In the genomic region with DNA sequence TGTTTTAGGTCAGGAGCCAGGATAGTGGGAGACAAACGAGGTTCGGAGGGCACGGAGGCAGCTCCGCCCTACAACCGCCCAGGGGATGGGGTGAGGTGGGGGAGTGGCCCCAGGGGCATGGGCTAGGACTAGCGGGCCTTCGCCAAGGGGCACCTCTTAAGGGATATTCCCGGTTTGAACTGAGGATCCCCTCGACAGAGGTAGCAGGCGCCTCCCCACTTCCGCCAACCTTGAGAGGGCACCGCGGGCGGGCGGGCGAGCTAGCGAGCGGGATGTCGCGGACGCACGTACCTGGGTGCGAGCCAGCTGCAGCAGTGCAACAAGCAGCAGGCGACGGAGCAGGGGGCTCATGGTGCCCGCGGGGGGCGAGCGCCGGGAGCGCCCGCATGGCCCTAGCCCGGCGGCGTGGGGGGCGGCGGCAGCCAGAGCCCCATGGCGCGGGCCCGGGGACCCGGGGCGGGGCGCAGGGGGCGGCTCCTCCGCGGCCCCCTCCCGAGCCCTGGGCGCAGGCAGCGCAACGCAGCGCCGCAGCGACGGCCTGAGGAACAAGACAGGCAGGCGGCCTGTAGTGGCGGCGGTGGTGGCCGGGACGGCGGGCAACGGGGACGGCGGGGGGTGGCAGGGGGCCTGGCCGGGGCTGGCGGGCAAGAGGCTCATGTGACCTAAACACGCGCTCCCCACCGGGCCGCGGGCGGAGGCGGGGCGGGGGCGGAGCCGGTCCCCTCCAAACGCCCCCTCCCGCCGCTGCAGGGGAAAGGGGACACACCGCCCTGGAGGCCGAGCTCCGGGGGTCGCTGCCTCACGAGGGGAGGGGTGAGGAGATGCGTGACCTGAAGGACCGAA, we compare ENCODE assay signal across 8 mouse cellular contexts. TPM values are rescaled to one million over a fixed set of nuclear protein-coding genes. Genes with fewer than 3 reads are reported as not detected.
DNase-seq lines count a peak whose midpoint lies in the region; ATAC-seq and TF ChIP-seq lines count a peak whose summit lies in the region.

Gene Vegfb, minus strand, starts transcription at position 591 of the 843 bp plus-strand sequence.

- peaks cover 2% of the 10 kb centered on the region; the same call in 1 of the 2 replicates for H3K36me3 ChIP-seq in intestine, embryonic 16.5 days (ENCODE audit: control insufficient read depth, insufficient read depth, low read length)
- H3K36me3 ChIP-seq in limb, embryonic 15.5 days: peaks cover 30% of the 10 kb centered on the region
- H3K36me3 ChIP-seq in midbrain, embryonic 14.5 days (ENCODE audit: control insufficient read depth, insufficient read depth, low read length): peaks cover 13% of the 10 kb centered on the region
- H3K36me3 ChIP-seq in stomach, postnatal 0 days (ENCODE audit: control insufficient read depth, insufficient read depth, low read length): no peaks in the 10 kb centered on the region

- H3K4me1 ChIP-seq in intestine, embryonic 16.5 days (ENCODE audit: control insufficient read depth, insufficient read depth, low read length): peaks cover 20% of the 10 kb centered on the region
- H3K4me1 ChIP-seq in limb, embryonic 15.5 days: peaks cover 30% of the 10 kb centered on the region
- H3K4me1 ChIP-seq in midbrain, embryonic 14.5 days (ENCODE audit: control insufficient read depth, insufficient read depth, low read length): peaks cover 20% of the 10 kb centered on the region
- H3K4me1 ChIP-seq in stomach, postnatal 0 days (replicated peaks; ENCODE audit: control insufficient read depth, insufficient read depth): peaks cover 2% of the 10 kb centered on the region; the same call in 1 of the 2 replicates

- peak within 1 kb of the TSS; percentile 76 for H3K4me2 ChIP-seq in intestine, embryonic 16.5 days (ENCODE audit: low read depth, low read length)
- peak within 1 kb of the TSS; percentile 83 for H3K4me2 ChIP-seq in limb, embryonic 15.5 days
- H3K4me2 ChIP-seq in midbrain, embryonic 14.5 days (ENCODE audit: low read length): peak within 1 kb of the TSS; percentile 92
- H3K4me2 ChIP-seq in stomach, postnatal 0 days (replicated peaks; ENCODE audit: low read depth): peak within 1 kb of the TSS; percentile 94

- TF ChIP-seq EP300 in stomach, postnatal 0 days (optimal IDR thresholded peaks at IDR 0.05): no peak

- DNase-seq in left cerebral cortex, adult 18-20 months (ENCODE audit: low spot score in 2 of 2): peak; percentile 50 to 67
- DNase-seq in left cerebral cortex, adult 11 months (ENCODE audit: low spot score): no peak
- peak; percentile 75 for DNase-seq in embryo, embryonic 10.5 days (ENCODE audit: low spot score)
- DNase-seq in gonadal fat pad, adult 2 months (ENCODE audit: low read depth): no peak
- peak; percentile 73 for DNase-seq in midbrain, embryonic 14.5 days
- DNase-seq in stomach, postnatal 0 days (ENCODE audit: low spot score): peak; percentile 68

- H3K27me3 ChIP-seq in intestine, embryonic 16.5 days (replicated peaks; ENCODE audit: control insufficient read depth, insufficient read depth, low read length): no peaks in the 10 kb centered on the region
- H3K27me3 ChIP-seq in limb, embryonic 15.5 days: no peaks in the 10 kb centered on the region
- H3K27me3 ChIP-seq in midbrain, embryonic 14.5 days (ENCODE audit: control insufficient read depth, insufficient read depth, low read length): no peaks in the 10 kb centered on the region
- no peaks in the 10 kb centered on the region for H3K27me3 ChIP-seq in stomach, postnatal 0 days (ENCODE audit: control insufficient read depth, insufficient read depth, low read length)

- peak within 1 kb of the TSS; percentile 91 for H3K27ac ChIP-seq in intestine, embryonic 16.5 days (ENCODE audit: low read length)
- peak within 1 kb of the TSS; percentile 90 for H3K27ac ChIP-seq in limb, embryonic 15.5 days
- peak within 1 kb of the TSS; percentile 78 for H3K27ac ChIP-seq in midbrain, embryonic 14.5 days (replicated peaks; ENCODE audit: low read depth, low read length)
- peak within 1 kb of the TSS; percentile 88 for H3K27ac ChIP-seq in stomach, postnatal 0 days (replicated peaks)

- peak; percentile 72 for ATAC-seq in intestine, embryonic 16.5 days
- ATAC-seq in limb, embryonic 15.5 days (ENCODE audit: insufficient number of reproducible peaks, low FRiP score, low TSS enrichment, low read depth): peak; percentile 35; the same call in 1 of the 2 replicates
- peak; percentile 63 for ATAC-seq in midbrain, embryonic 14.5 days (ENCODE audit: low FRiP score, low TSS enrichment)
- peak; percentile 49 for ATAC-seq in stomach, postnatal 0 days (ENCODE audit: low FRiP score, low TSS enrichment)

- H3K9ac ChIP-seq in intestine, embryonic 16.5 days (ENCODE audit: low read depth, low read length): peak within 1 kb of the TSS; percentile 95
- H3K9ac ChIP-seq in limb, embryonic 15.5 days: peak within 1 kb of the TSS; percentile 93
- peak within 1 kb of the TSS; percentile 88 for H3K9ac ChIP-seq in midbrain, embryonic 14.5 days (replicated peaks; ENCODE audit: low read length)
- peak within 1 kb of the TSS; percentile 83 for H3K9ac ChIP-seq in stomach, postnatal 0 days (ENCODE audit: low read length)

- WGBS in intestine, embryonic 16.5 days: under 1% methylated on average over 68 of the region's 85 CpGs
- WGBS in limb, embryonic 15.5 days: under 1% methylated on average over 70 of the region's 85 CpGs
- under 1% methylated on average over 80 of the region's 85 CpGs for WGBS in midbrain, embryonic 14.5 days
- under 1% methylated on average over 67 of the region's 85 CpGs for WGBS in stomach, postnatal 0 days

- peak within 1 kb of the TSS; percentile 87 for H3K4me3 ChIP-seq in intestine, embryonic 16.5 days (ENCODE audit: low read length)
- peak within 1 kb of the TSS; percentile 91 for H3K4me3 ChIP-seq in limb, embryonic 15.5 days
- peak within 1 kb of the TSS; percentile 65 for H3K4me3 ChIP-seq in midbrain, embryonic 14.5 days (replicated peaks; ENCODE audit: low read depth, low read length)
- H3K4me3 ChIP-seq in stomach, postnatal 0 days (ENCODE audit: low read depth, low read length): peak within 1 kb of the TSS; percentile 74

- TF ChIP-seq CTCF in stomach, postnatal 0 days (IDR thresholded peaks at IDR 0.05; ENCODE audit: low read depth): no peak

- no peaks in the 10 kb centered on the region for H3K9me3 ChIP-seq in intestine, embryonic 16.5 days (ENCODE audit: control insufficient read depth, low read length)
- no peaks in the 10 kb centered on the region for H3K9me3 ChIP-seq in limb, embryonic 15.5 days
- H3K9me3 ChIP-seq in midbrain, embryonic 14.5 days (ENCODE audit: control insufficient read depth, low read length): no peaks in the 10 kb centered on the region
- no peaks in the 10 kb centered on the region for H3K9me3 ChIP-seq in stomach, postnatal 0 days (ENCODE audit: control insufficient read depth, low read length)

RNA-seq across cellular contexts. Expression of gene Vegfb, which starts in this region (rescaled TPM):
- 10 to 100 TPM; 93.3 to 98.7 TPM for total RNA-seq in left cerebral cortex, adult 18-20 months (2021)
- polyA plus RNA-seq in gonadal fat pad, adult 2 months (2012; rRNA removed): 62.4 and 80.9 TPM in 2 replicates
- 18.3 and 21.5 TPM in 2 replicates for polyA plus RNA-seq in intestine, embryonic 16.5 days (2015; fragmentation: Nextera tagmentation; extraction: Ambion mirVana)
- polyA plus RNA-seq in limb, embryonic 15.5 days (2015; fragmentation: Nextera tagmentation; extraction: Ambion mirVana): 39.9 and 46.3 TPM in 2 replicates
- 33.1 and 47.3 TPM in 2 replicates for polyA plus RNA-seq in midbrain, embryonic 14.5 days (2014; fragmentation: Nextera tagmentation; extraction: Ambion mirVana)
- 26.2 and 28.0 TPM in 2 replicates for polyA plus RNA-seq in stomach, postnatal 0 days (2015; fragmentation: Nextera tagmentation; extraction: Ambion mirVana)

Comparison
In these comparisons a context has a peak if more than half of its experiments do, and no peak if none do; other contexts are left out.
1. DNase-seq: peak in left cerebral cortex, adult 18-20 months (2 of 2), embryo, embryonic 10.5 days (single experiment), midbrain, embryonic 14.5 days (single experiment) and stomach, postnatal 0 days (single experiment); none in left cerebral cortex, adult 11 months (single experiment) and gonadal fat pad, adult 2 months (single experiment).
2. Peak in every context shown above with its lines, with median percentiles within 50 percentile points of each other: ATAC-seq, H3K27ac ChIP-seq, H3K4me2 ChIP-seq, H3K4me3 ChIP-seq and H3K9ac ChIP-seq.